Mouse (Mus musculus): ENCODE measurements at regions not wholly inside any gene's neighbourhood (a gene's known extent, or its start where the extent isn't known, plus 50 kb on each side); places are given as distances from the start of the nearest gene placed in this dataset.

- no peak for DNase-seq (ENCODE audit: low spot score)
These were observed 97.4 kb upstream of the Sphkap start for GRCm38 (mm10) chr1:83505386-83505785.

DNA sequence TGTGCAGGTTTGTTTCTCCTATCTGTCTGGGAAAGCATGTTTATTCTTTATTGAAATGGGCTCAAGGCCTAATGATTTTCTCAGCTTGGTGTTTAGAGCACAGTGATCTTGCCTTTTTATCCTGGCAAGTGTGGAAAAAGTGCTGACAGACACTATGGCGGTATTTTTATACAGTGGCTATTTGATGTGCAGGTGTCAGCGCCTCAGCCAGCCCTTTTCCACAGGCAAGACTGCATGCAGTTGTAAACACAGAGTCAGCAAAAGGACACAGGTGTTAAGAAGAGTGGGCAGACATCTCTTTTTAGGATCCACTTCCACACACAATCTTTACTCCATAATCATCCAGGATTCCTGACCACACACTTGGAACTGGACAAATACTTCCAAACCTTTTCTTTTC is 88.9 kb upstream of the Sphkap start:
- DNase-seq (ENCODE audit: low spot score), result no peak

DNA sequence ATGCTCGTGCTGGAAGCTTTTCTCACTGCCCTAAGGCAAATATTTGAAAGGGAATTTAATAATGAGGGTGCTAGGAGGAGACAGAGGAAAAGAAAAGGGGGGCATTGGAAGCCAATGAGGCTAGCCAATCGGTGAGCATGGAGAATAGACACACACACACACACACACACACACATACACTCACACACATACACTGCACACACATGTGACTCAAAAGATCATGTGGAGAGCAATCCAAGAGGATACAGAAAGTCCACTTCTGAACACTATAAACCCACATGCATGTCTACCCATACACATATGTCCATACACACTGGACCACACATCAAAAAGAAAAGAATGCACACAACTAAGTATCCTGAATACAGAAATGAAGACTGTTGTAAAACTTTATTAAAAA is 88.4 kb upstream of the Sphkap start:
- no peak for DNase-seq (ENCODE audit: low spot score)

DNA sequence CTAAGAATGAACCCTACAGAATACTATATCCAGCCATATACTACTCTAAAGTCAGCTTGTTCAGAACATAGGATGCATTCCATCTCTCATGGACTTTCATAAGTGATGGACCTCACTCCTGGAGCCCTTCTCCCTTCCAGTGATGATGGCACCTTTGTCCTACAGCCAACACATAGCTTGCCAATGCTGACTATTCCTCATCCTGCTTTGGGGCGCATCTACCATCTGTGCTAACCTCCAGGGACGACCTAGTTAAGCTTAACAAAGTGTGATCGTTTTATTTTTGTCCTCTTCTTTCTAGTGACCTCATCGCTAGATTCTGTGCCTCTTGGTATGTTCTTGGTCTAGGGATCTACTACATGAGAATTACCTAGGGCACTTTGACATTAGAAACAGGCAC is 87.0 kb upstream of the Sphkap start:
- DNase-seq (ENCODE audit: low spot score), result no peak

DNA sequence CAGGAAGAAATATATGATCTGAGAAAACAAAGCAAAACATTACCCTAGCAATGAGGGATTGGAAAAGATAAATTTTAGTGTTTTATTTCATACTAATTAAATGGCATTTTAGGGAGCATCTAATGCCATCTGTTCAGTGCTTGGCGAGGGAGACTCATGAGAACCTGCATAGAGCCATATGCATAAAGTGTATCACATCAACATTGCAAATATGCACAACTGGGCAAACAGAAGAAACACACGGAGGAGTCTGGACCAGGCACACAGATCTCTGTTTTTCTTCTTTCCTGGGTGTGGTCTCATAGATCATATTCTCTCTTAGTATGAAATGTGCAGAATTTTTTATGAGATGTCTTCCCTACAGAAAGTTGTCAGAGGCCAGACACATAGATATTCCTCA is 71.1 kb upstream of the Sphkap start:
- DNase-seq (ENCODE audit: low spot score), result no peak
